Mouse (Mus musculus): ENCODE results near the gene Trem3. TPM values are rescaled to one million over a fixed set of nuclear protein-coding genes. Genes with fewer than 3 reads are reported as not detected.

Gene Trem3
- polyA plus RNA-seq, 1 experiment from 2014 or later = not detected

DNA sequence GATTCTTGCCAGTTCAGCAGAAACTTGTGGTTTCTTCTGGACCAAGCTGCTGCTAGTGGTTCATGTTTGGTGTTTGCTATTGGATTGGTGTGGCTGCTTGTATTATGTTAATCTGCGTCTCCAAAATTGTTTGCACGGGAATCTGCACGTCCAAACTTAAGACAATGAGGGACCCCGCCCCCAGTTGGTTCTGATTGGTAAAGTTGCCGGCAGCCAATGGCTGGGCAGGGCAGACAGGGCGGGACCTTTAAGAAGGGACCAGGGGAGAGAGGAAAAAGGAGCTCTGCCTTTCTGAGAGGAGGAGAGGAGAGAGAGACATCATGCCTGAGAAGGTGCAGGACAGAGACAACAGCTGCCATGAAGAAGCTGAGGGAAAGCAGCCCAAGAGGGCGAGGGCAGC lies 28.2 kb downstream of the Trem3 start:
- Histone ChIP-seq H3K27me3 (ENCODE audit: control insufficient read depth, insufficient read depth, low read length) (no peaks in the 10 kb centered on the region), H3K4me1 (ENCODE audit: control insufficient read depth, insufficient read depth, low read length) (no peaks in the 10 kb centered on the region; the same call in 1 of the 2 replicates), H3K9me3 (ENCODE audit: control insufficient read depth, low read length) (no peaks in the 10 kb centered on the region), H3K4me3 (ENCODE audit: low read depth, low read length) (no peak overlapping the region), H3K9ac (ENCODE audit: low read length) (no peak overlapping the region), H3K36me3 (ENCODE audit: control insufficient read depth, insufficient read depth, low read length) (no peaks in the 10 kb centered on the region), H3K4me2 (ENCODE audit: low read depth, severe bottlenecking) (no peak overlapping the region), H3K27ac (replicated peaks; ENCODE audit: low read depth, low read length) (no peak overlapping the region)
- 60% methylated on average over 7 of the region's 7 CpGs for WGBS
- ATAC-seq (ENCODE audit: insufficient number of reproducible peaks, low FRiP score, low TSS enrichment, low read depth) (no peak), DNase-seq (ENCODE audit: low spot score) (no peak)

DNA sequence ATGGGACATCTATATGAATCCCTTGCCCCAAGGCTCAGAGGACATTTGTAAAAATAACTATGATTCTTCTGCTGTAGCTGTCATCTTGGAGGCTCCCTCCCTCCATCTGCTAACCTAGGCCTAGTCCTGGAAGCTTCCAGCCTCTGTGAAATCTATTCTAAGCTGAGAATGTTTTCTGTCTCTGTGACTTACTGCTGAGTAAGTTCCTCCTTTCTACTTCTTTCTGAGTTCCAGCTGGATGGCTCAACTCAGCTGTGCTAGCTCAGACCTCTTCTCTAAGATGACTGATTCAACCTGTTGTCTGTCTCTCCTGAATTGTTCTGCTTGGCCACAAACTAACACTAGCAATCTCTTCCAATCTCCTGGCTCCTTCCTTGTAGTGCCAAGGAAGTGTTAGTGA lies 30.8 kb downstream of the Trem3 start:
- no peaks in the 10 kb centered on the region for H3K9me3 ChIP-seq (ENCODE audit: control insufficient read depth, low read length)
- DNase-seq (ENCODE audit: low spot score) = no peak
- no peak overlapping the region for H3K9ac ChIP-seq (ENCODE audit: low read length)
- no peak overlapping the region for H3K4me2 ChIP-seq (ENCODE audit: low read depth, severe bottlenecking)
- no peaks in the 10 kb centered on the region for H3K27me3 ChIP-seq (ENCODE audit: control insufficient read depth, insufficient read depth, low read length)
- H3K36me3 ChIP-seq (ENCODE audit: control insufficient read depth, insufficient read depth, low read length) = no peaks in the 10 kb centered on the region
- H3K4me1 ChIP-seq (ENCODE audit: control insufficient read depth, insufficient read depth, low read length) = no peaks in the 10 kb centered on the region; the same call in 1 of the 2 replicates
- no peak overlapping the region for H3K27ac ChIP-seq (replicated peaks; ENCODE audit: low read depth, low read length)
- no peak overlapping the region for H3K4me3 ChIP-seq (ENCODE audit: low read depth, low read length)
- no peak for ATAC-seq (ENCODE audit: insufficient number of reproducible peaks, low FRiP score, low TSS enrichment, low read depth)

DNA sequence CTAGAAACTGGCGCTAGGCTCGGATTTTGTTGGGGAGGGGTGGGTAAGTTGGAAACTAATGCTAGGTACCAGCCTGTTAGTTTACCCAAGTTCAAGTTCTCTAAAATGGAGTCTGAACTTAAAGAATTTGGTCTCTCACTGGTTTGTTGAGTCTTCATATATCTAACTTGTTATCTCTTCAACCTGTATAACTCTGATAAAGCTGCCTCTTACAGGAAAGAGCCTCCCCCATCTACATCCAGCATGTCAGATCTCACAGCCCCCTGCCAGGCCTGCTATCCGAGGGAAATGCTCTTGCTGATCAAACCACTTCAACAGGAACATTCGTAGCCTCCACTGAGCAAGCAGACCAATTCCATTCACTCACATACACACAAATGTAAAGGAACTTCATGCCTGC lies 31.4 kb downstream of the Trem3 start:
- no peak for ATAC-seq (ENCODE audit: insufficient number of reproducible peaks, low FRiP score, low TSS enrichment, low read depth)
- H3K27me3 ChIP-seq (ENCODE audit: control insufficient read depth, insufficient read depth, low read length) = no peaks in the 10 kb centered on the region
- no peak overlapping the region for H3K4me3 ChIP-seq (ENCODE audit: low read depth, low read length)
- no peak overlapping the region for H3K4me2 ChIP-seq (ENCODE audit: low read depth, severe bottlenecking)
- no peaks in the 10 kb centered on the region; the same call in 1 of the 2 replicates for H3K4me1 ChIP-seq (ENCODE audit: control insufficient read depth, insufficient read depth, low read length)
- 80% methylated on average over 4 of the region's 4 CpGs for WGBS
- no peak overlapping the region for H3K27ac ChIP-seq (replicated peaks; ENCODE audit: low read depth, low read length)
- H3K36me3 ChIP-seq (ENCODE audit: control insufficient read depth, insufficient read depth, low read length) = no peaks in the 10 kb centered on the region
- H3K9me3 ChIP-seq (ENCODE audit: control insufficient read depth, low read length) = no peaks in the 10 kb centered on the region
- DNase-seq (ENCODE audit: low spot score) = no peak
- H3K9ac ChIP-seq (ENCODE audit: low read length) = no peak overlapping the region

DNA sequence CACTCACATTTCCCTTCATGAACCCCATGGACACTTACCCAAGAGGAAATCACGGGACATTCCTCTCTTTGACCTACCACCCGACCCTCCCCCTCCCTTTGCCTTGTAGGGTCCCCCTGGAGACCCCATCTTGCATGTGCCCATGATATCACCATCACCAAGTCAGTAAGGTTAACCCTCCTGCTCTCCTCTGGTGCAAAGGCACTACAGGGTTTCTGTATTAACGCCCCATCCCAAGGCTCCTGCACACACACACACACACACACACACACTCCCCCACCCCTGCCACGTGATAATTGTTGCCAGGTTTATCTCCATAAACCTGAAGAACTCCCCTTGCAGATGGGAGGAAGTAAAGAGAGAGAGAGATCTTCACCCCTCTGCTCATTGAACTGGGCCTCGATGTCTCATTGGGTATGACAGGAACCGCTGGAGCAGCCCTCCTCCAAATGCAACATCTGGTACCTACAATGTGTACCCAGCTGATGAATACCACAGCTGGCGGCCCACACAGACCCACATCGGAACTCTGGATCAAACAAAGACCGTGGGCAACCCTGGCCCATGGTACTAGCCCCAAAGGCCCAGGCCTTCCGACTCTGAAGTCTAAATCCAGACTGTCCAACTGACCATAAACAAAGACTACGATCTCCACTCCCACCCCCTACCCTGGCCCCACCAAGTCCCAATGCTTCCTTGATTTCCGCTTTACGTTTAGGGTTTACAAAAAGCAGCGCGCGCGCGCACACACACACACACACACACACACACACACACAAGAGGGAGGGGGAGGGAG lies 33.6 kb downstream of the Trem3 start:
- Histone ChIP-seq H3K4me2 (ENCODE audit: low read depth, severe bottlenecking) (peak overlapping the region; percentile 26; the same call in 1 of the 2 replicates), H3K4me1 (ENCODE audit: control insufficient read depth, insufficient read depth, low read length) (no peaks in the 10 kb centered on the region; the same call in 1 of the 2 replicates), H3K4me3 (ENCODE audit: low read depth, low read length) (no peak overlapping the region; the same call in 1 of the 2 replicates), H3K36me3 (ENCODE audit: control insufficient read depth, insufficient read depth, low read length) (no peaks in the 10 kb centered on the region), H3K27ac (replicated peaks; ENCODE audit: low read depth, low read length) (0 out of 2 replicates have a peak overlapping the region, but pooled peaks have one; percentile 22), H3K9ac (ENCODE audit: low read length) (peak overlapping the region; percentile 50), H3K27me3 (ENCODE audit: control insufficient read depth, insufficient read depth, low read length) (no peaks in the 10 kb centered on the region), H3K9me3 (ENCODE audit: control insufficient read depth, low read length) (no peaks in the 10 kb centered on the region)
- ATAC-seq (ENCODE audit: insufficient number of reproducible peaks, low FRiP score, low TSS enrichment, low read depth) (0 out of 2 replicates have a peak, but pooled peaks have one; percentile 31), DNase-seq (ENCODE audit: low spot score) (peak; percentile 52)
- WGBS = 42% methylated on average over 18 of the region's 18 CpGs

DNA sequence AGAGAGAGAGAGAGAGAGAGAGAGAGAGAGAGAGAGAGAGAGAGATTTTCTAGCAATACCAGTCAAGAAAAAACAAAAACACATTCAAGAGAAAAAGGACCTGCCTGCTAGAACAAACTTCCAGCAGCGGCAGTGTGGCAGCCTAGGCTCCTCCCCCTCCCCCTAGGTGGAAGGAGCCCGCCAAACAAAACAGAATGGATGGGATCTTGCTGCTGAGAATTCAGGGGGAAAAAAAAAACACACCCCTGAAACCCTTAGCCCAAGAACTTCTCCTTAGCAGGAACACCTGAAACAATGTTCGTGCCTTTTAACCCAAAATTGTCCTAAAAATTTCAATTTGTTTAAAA lies 34.1 kb downstream of the Trem3 start:
- DNase-seq (ENCODE audit: low spot score) (peak; percentile 68), ATAC-seq (ENCODE audit: insufficient number of reproducible peaks, low FRiP score, low TSS enrichment, low read depth) (no peak)
- H3K9ac ChIP-seq (ENCODE audit: low read length) = peak overlapping the region; percentile 50
- no peaks in the 10 kb centered on the region; the same call in 1 of the 2 replicates for H3K4me1 ChIP-seq (ENCODE audit: control insufficient read depth, insufficient read depth, low read length)
- no peak overlapping the region for H3K27ac ChIP-seq (replicated peaks; ENCODE audit: low read depth, low read length)
- no peak overlapping the region; the same call in 1 of the 2 replicates for H3K4me3 ChIP-seq (ENCODE audit: low read depth, low read length)
- WGBS = 6% methylated on average over 3 of the region's 3 CpGs
- H3K36me3 ChIP-seq (ENCODE audit: control insufficient read depth, insufficient read depth, low read length) = no peaks in the 10 kb centered on the region
- H3K27me3 ChIP-seq (ENCODE audit: control insufficient read depth, insufficient read depth, low read length) = no peaks in the 10 kb centered on the region
- H3K4me2 ChIP-seq (ENCODE audit: low read depth, severe bottlenecking) = peak overlapping the region; percentile 26; the same call in 1 of the 2 replicates
- H3K9me3 ChIP-seq (ENCODE audit: control insufficient read depth, low read length) = no peaks in the 10 kb centered on the region

DNA sequence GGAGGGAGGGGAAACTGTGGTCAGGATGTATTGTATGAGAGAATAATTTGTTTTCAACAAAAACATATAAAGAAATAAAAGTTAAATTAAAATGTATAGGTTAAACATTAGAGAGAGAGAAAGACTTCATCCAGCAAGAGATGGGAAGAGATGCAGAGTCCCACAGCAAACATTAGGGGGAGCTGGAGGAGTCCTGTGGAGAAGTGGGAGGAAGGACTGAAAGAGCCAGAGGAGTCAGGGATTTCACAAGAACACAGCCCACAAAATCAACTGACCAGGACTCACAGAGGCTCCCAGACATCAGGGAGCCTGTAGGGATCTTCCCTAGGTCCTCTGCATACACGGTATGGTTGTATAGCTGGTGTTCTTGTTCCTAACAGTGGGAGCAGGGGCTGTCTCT lies 39.2 kb downstream of the Trem3 start:
- WGBS = 54% methylated on average over 1 of the region's 1 CpGs
- H3K9ac ChIP-seq (ENCODE audit: low read length) = no peak overlapping the region
- DNase-seq (ENCODE audit: low spot score) = no peak
- no peaks in the 10 kb centered on the region for H3K9me3 ChIP-seq (ENCODE audit: control insufficient read depth, low read length)
- no peaks in the 10 kb centered on the region for H3K27me3 ChIP-seq (ENCODE audit: control insufficient read depth, insufficient read depth, low read length)
- no peak for ATAC-seq (ENCODE audit: insufficient number of reproducible peaks, low FRiP score, low TSS enrichment, low read depth)
- H3K4me1 ChIP-seq (ENCODE audit: control insufficient read depth, insufficient read depth, low read length) = no peaks in the 10 kb centered on the region
- no peak overlapping the region for H3K27ac ChIP-seq (replicated peaks; ENCODE audit: low read depth, low read length)
- H3K36me3 ChIP-seq (ENCODE audit: control insufficient read depth, insufficient read depth, low read length) = no peaks in the 10 kb centered on the region
- no peak overlapping the region for H3K4me2 ChIP-seq (ENCODE audit: low read depth, severe bottlenecking)
- no peak overlapping the region for H3K4me3 ChIP-seq (ENCODE audit: low read depth, low read length)

DNA sequence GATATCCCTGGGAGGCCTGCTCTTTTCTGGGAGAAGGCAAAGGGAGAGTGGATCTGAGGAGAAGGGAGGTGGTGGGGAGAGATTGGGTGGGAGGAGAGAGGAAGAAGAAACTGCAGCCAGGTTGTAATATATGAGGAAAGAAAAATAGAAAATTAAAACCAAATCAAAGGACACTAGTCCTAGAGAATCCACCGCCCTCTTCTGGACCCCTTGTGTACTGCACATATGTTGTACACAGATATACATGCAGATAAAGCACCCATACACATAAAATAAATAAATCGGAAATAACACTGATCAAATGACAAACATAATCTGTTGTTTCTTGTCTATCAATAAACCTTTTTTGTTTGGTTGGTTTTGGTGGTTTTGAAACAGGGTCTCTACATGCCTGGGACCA lies 39.7 kb downstream of the Trem3 start:
- H3K4me2 ChIP-seq (ENCODE audit: low read depth, severe bottlenecking) = no peak overlapping the region
- H3K4me1 ChIP-seq (ENCODE audit: control insufficient read depth, insufficient read depth, low read length) = no peaks in the 10 kb centered on the region
- DNase-seq (ENCODE audit: low spot score) (peak; percentile 26), ATAC-seq (ENCODE audit: insufficient number of reproducible peaks, low FRiP score, low TSS enrichment, low read depth) (no peak)
- H3K4me3 ChIP-seq (ENCODE audit: low read depth, low read length) = no peak overlapping the region
- no peaks in the 10 kb centered on the region for H3K27me3 ChIP-seq (ENCODE audit: control insufficient read depth, insufficient read depth, low read length)
- WGBS = 68% methylated on average over 2 of the region's 2 CpGs
- H3K9ac ChIP-seq (ENCODE audit: low read length) = no peak overlapping the region
- no peaks in the 10 kb centered on the region for H3K36me3 ChIP-seq (ENCODE audit: control insufficient read depth, insufficient read depth, low read length)
- no peaks in the 10 kb centered on the region for H3K9me3 ChIP-seq (ENCODE audit: control insufficient read depth, low read length)
- no peak overlapping the region for H3K27ac ChIP-seq (replicated peaks; ENCODE audit: low read depth, low read length)

DNA sequence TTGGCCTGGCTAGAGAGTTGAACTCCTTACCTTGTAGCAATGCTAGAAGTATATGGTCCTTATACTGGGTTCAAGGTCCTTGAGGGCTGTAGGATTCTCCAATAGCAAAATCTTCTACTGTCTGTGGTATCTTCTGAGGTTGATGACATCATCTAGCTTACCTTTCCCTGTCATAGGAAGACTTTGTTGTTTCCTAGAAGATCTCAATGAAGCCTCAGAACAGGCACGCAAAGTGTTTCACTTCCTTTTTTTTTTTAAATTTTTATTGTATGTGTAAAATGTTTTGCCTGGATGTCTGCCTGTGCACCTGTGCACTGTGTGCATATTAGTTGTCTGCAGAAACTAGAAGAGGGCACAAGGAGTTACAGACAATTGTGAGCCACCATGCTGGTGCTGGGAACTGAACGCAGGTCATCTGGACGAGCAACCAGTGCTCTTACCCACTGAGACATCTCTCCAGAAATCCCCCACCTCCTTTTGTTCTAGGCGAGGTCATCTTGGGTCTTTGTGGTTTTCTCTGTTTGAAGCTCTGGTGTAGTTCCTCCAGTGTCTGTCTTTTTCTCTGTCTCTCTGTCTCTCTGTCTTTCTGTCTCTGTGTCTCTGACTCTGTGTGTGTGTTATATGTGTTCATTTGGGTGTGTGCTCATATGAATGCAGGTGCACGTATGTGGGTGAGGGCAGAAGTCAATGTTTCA lies 46.1 kb downstream of the Trem3 start:
- H3K4me2 ChIP-seq (ENCODE audit: low read depth, severe bottlenecking) = no peak overlapping the region
- H3K9ac ChIP-seq (ENCODE audit: low read length) = no peak overlapping the region
- ATAC-seq (ENCODE audit: insufficient number of reproducible peaks, low FRiP score, low TSS enrichment, low read depth) (no peak), DNase-seq (ENCODE audit: low spot score) (no peak)
- H3K4me1 ChIP-seq (ENCODE audit: control insufficient read depth, insufficient read depth, low read length) = no peaks in the 10 kb centered on the region
- H3K27me3 ChIP-seq (ENCODE audit: control insufficient read depth, insufficient read depth, low read length) = no peaks in the 10 kb centered on the region
- no peak overlapping the region for H3K4me3 ChIP-seq (ENCODE audit: low read depth, low read length)
- no peaks in the 10 kb centered on the region for H3K9me3 ChIP-seq (ENCODE audit: control insufficient read depth, low read length)
- 85% methylated on average over 5 of the region's 5 CpGs for WGBS
- no peak overlapping the region for H3K27ac ChIP-seq (replicated peaks; ENCODE audit: low read depth, low read length)
- H3K36me3 ChIP-seq (ENCODE audit: control insufficient read depth, insufficient read depth, low read length) = no peaks in the 10 kb centered on the region
